ENCODE assay signal across 8 mouse cellular contexts in the genomic region with DNA sequence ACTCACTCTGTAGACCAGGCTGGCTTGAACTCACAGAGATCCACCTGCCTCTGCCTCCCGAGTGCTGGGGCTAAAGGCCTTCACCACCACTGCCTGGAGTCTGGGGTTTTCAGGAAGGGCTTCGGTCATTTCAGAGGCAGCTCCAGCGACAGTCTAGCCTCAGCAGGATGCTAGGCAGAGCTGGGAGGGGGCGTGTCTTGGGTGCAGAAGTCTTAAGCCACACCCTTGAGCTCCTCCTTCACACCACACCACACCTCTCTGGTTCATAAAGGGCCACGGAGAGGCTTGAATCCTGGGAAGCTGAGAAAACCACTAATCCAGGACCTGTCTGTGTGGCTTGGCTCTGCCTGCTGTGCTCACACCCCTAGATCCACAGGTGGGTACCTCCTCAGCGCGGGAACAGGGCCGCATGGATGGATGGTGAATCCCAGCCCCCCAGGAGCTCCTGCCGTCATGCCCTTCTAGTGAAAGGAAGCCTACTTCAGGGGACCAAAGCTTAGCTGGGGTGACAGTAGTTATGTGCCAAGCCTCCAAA. TPM values are rescaled to one million over a fixed set of nuclear protein-coding genes. Genes with fewer than 3 reads are reported as not detected.
DNase-seq lines count a peak whose midpoint lies in the region; ATAC-seq and TF ChIP-seq lines count a peak whose summit lies in the region.

TSS of gene Por (plus strand) at position 293 of the 535 bp plus-strand sequence.

- WGBS in kidney, embryonic 16.5 days, result 25% methylated on average over 9 of the region's 9 CpGs
- WGBS in lung, embryonic 14.5 days, result 22% methylated on average over 9 of the region's 9 CpGs
- 26% methylated on average over 9 of the region's 9 CpGs for WGBS in small intestine, adult 2 months

- no peaks in the 10 kb centered on the region for H3K36me3 ChIP-seq in kidney, embryonic 16.5 days (ENCODE audit: insufficient read depth, low read length)
- H3K36me3 ChIP-seq in lung, embryonic 14.5 days (ENCODE audit: insufficient read depth), result no peaks in the 10 kb centered on the region
- H3K36me3 ChIP-seq in small intestine, adult 2 months (ENCODE audit: control insufficient read depth, insufficient read depth, low read length), result no peaks in the 10 kb centered on the region

- peak; percentile 75 for ATAC-seq in granulocyte monocyte progenitor cell, adult 5-6 weeks (replicated peaks; ENCODE audit: poor library complexity, severe bottlenecking)
- peak; percentile 58 for ATAC-seq in kidney, embryonic 16.5 days (ENCODE audit: low FRiP score, low TSS enrichment)
- no peak for ATAC-seq in lung, embryonic 14.5 days (ENCODE audit: insufficient read depth)

- no peaks in the 10 kb centered on the region for H3K27me3 ChIP-seq in kidney, embryonic 16.5 days (ENCODE audit: insufficient read depth, low read length)
- no peaks in the 10 kb centered on the region for H3K27me3 ChIP-seq in lung, embryonic 14.5 days (ENCODE audit: insufficient read depth, low read length)
- no peaks in the 10 kb centered on the region for H3K27me3 ChIP-seq in small intestine, adult 2 months (ENCODE audit: control insufficient read depth, insufficient read depth, low read length)

- intact Hi-C loops in left cerebral cortex, adult 2 months (cut with DNase I), result no loop called here

- peaks cover 20% of the 10 kb centered on the region for H3K4me1 ChIP-seq in kidney, embryonic 16.5 days (ENCODE audit: insufficient read depth, low read length)
- H3K4me1 ChIP-seq in lung, embryonic 14.5 days (ENCODE audit: insufficient read depth), result no peaks in the 10 kb centered on the region
- peaks cover 31% of the 10 kb centered on the region for H3K4me1 ChIP-seq in small intestine, adult 2 months (ENCODE audit: control insufficient read depth, insufficient read depth, insufficient read length, low read length)

- DNase-seq in left cerebral cortex, adult 2 months (ENCODE audit: extremely low spot score in 1 of 2, low spot score in 2 of 2), result no peak
- DNase-seq in left cerebral cortex, adult 9 months (ENCODE audit: low spot score in 2 of 2), result no peak
- DNase-seq in c-Kit-positive CD71-positive TER-119-negative erythroid progenitor cells, embryonic 14.5 days (ENCODE audit: low read depth), result peak; percentile 41
- peak; percentile 57 for DNase-seq in lung, embryonic 14.5 days
- no peak for DNase-seq in cerebellum, postnatal 10 days

- peaks cover 3% of the 10 kb centered on the region; the same call in 1 of the 2 replicates for H3K9me3 ChIP-seq in kidney, embryonic 16.5 days (ENCODE audit: low read length)
- no peaks in the 10 kb centered on the region for H3K9me3 ChIP-seq in lung, embryonic 14.5 days (ENCODE audit: low read depth, low read length)

- no peak for TF ChIP-seq POLR2A in small intestine, adult 2 months (IDR thresholded peaks at IDR 0.05; ENCODE audit: low read depth, low read length)

- no peak within 1 kb of the TSS for H3K4me3 ChIP-seq in left cerebral cortex, adult 2 months
- no peak within 1 kb of the TSS for H3K4me3 ChIP-seq in kidney, embryonic 16.5 days (ENCODE audit: low read length)
- no peak within 1 kb of the TSS for H3K4me3 ChIP-seq in lung, embryonic 14.5 days (ENCODE audit: low read depth, low read length)
- H3K4me3 ChIP-seq in small intestine, adult 2 months (ENCODE audit: low read depth, low read length), result no peak within 1 kb of the TSS

- no peak for TF ChIP-seq CTCF in left cerebral cortex, adult 2 months (IDR thresholded peaks at IDR 0.05)
- no peak for TF ChIP-seq CTCF in lung, embryonic 14.5 days (IDR thresholded peaks at IDR 0.05; ENCODE audit: low read depth)
- TF ChIP-seq CTCF in small intestine, adult 2 months (IDR thresholded peaks at IDR 0.05; ENCODE audit: extremely low read depth, insufficient read length, insufficient replicate concordance, low read depth, low read length), result no peak

- H3K9ac ChIP-seq in kidney, embryonic 16.5 days (replicated peaks; ENCODE audit: low read length), result no peak within 1 kb of the TSS
- no peak within 1 kb of the TSS for H3K9ac ChIP-seq in lung, embryonic 14.5 days

- no peak within 1 kb of the TSS for H3K27ac ChIP-seq in left cerebral cortex, adult 2 months
- H3K27ac ChIP-seq in kidney, embryonic 16.5 days (ENCODE audit: low read length), result no peak within 1 kb of the TSS
- no peak within 1 kb of the TSS for H3K27ac ChIP-seq in lung, embryonic 14.5 days (ENCODE audit: low read depth)
- no peak within 1 kb of the TSS for H3K27ac ChIP-seq in small intestine, adult 2 months (ENCODE audit: insufficient read depth, low read depth, low read length)

- H3K4me2 ChIP-seq in kidney, embryonic 16.5 days (replicated peaks; ENCODE audit: low read depth, low read length), result peak within 1 kb of the TSS; percentile 16; the same call in 1 of the 2 replicates
- H3K4me2 ChIP-seq in lung, embryonic 14.5 days, result no peak within 1 kb of the TSS

RNA-seq across cellular contexts. Expression of gene Por, which starts in this region (rescaled TPM):
- 10 to 100 TPM; 86.0 to 93.6 TPM for total RNA-seq in left cerebral cortex, adult 2 months (2021)
- 26.7 and 34.3 TPM in 2 replicates for total RNA-seq in granulocyte monocyte progenitor cell, adult 5-6 weeks (2014; fragmentation: Nextera tagmentation)
- 20.6 and 28.7 TPM in 2 replicates for total RNA-seq in granulocyte monocyte progenitor cell, adult 5-6 weeks (2017)
- 106 and 107 TPM in 2 replicates for polyA plus RNA-seq in kidney, embryonic 16.5 days (2015; fragmentation: Nextera tagmentation; extraction: Ambion mirVana)
- polyA plus RNA-seq in lung, embryonic 14.5 days (2014; fragmentation: Nextera tagmentation; extraction: Ambion mirVana), result 51.5 and 52.7 TPM in 2 replicates
- polyA plus RNA-seq in small intestine, adult 2 months (2012; rRNA removed), result 121 and 192 TPM in 2 replicates

Comparison
In these comparisons a context has a peak if more than half of its experiments do, and no peak if none do; other contexts are left out.
1. DNase-seq: peak in c-Kit-positive CD71-positive TER-119-negative erythroid progenitor cells, embryonic 14.5 days (single experiment) and lung, embryonic 14.5 days (single experiment); none in left cerebral cortex, adult 2 months (0 of 2), left cerebral cortex, adult 9 months (0 of 2) and cerebellum, postnatal 10 days (0 of 2).